Mouse (Mus musculus) layer of hippocampus, adult 2 months (tissue): Measurements from ENCODE around the gene Gm12184. TPM values are rescaled to one million over a fixed set of nuclear protein-coding genes. Genes with fewer than 3 reads are reported as not detected.

Source experiments
- DNase-seq, 2 experiments: peaks; one replicate each; pipeline ENCODE4 v3.0.0; 2022; ENCODE audit warnings: low spot score in 2 of 2
- H3K27ac ChIP-seq: fragments of 200-600 bp; 2 replicates; pipeline ENCODE4 v1.8.1; 2022
- H3K4me3 ChIP-seq: fragments of 200-600 bp; 2 replicates; pipeline ENCODE4 v1.8.1; 2022; ENCODE audit warnings: mild to moderate bottlenecking
- CTCF ChIP-seq: fragments of 200-600 bp; conservative IDR thresholded peaks from 2 replicates; pipeline ENCODE4 v1.8.1; 2022; ENCODE audit warnings: antibody characterized with exemption, mild to moderate bottlenecking, moderate library complexity
- total RNA-seq, 2 experiments: library from RNA; stranded (reverse); gene quantifications; 2 replicates each; pipeline ENCODE4 v1.2.3; 2021

The Gm12184 gene
- total RNA-seq, 2 experiments from 2014 or later: 0.79 to 1.3 TPM

GRCm38 (mm10) chr11:48782243-48782642 is 44.2 kb downstream of the Gm12184 start:
- no peak for DNase-seq
- TF ChIP-seq CTCF: peak; percentile 40
- H3K27ac ChIP-seq: no peak overlapping the region
- H3K4me3 ChIP-seq: no peak overlapping the region

DNA sequence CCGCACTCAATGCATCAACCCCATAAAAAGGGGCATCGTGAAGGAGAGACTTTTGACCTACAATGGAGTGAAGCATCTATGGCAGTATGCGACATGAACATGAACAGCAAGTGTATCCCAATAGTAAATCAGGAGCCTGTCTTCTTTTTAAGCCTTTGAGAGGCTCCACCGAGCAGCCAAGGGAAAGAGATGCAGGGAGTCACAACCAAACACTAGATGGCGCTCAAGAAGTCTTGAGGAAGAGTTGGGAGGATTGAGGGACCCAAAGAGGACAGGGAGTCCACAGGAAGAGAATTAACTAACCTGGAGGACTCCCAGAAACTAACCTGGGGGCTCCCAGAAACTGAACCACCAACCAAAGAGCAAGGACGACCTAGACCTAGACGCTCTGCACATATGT is 47.0 kb downstream of the Gm12184 start:
- no peak overlapping the region for H3K4me3 ChIP-seq
- TF ChIP-seq CTCF: peak; percentile 79
- DNase-seq: peak; percentile 35 to 39
- no peak overlapping the region for H3K27ac ChIP-seq

DNA sequence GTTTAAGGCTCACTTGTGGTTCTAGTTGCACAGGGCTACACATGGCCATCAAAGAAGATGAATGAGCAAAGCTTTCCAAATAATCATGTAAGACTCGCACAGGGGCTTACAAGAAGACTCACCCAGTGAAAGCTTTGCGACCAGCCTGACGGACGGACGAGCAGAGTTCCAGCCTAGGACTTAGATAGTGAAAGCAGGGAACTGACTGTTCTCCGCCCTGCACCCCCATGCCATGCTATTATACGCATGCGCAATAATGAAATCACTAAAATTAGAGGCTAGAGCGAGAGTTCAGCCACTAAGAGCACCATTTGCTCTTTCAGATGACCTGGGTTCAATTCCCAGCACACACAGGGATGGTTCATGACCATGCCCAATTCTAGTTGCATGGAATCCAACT is 49.2 kb downstream of the Gm12184 start:
- no peak overlapping the region for H3K4me3 ChIP-seq
- no peak overlapping the region for H3K27ac ChIP-seq
- no peak for DNase-seq
- no peak for TF ChIP-seq CTCF

DNA sequence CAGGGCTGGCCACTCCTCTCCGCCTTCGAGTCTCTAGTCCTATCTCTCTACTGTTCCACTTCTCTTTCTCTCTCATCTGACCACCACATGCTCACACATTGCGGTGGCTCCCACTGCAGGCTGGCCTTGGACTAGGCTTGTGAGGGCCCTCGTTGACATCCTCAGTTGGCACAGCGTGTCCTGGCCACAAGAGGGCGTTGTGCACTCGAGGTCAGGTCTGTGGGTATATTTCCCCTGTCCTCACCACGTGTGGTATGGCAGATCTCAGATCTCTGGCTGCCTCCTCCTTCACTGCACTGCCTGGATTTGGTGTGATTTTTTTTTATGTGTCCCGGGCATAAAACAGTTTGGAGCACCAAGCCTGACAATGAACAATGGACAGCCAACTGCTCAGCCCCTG is 49.8 kb downstream of the Gm12184 start:
- DNase-seq: no peak
- H3K4me3 ChIP-seq: no peak overlapping the region
- no peak overlapping the region for H3K27ac ChIP-seq
- peak; percentile 50 for TF ChIP-seq CTCF

- H3K27ac ChIP-seq: no peak overlapping the region
- peak; percentile 78 for TF ChIP-seq CTCF
- H3K4me3 ChIP-seq: no peak overlapping the region
- DNase-seq: peak; percentile 50 to 62
Measured at GRCm38 (mm10) chr11:48775483-48775882, 51.0 kb downstream of the Gm12184 start.

Other genes with a start within 250 kb of the Gm12184 start
- 100 to 1,000 TPM; 226 to 240 TPM for gene Rack1, start 26.3 kb downstream of the Gm12184 start, total RNA-seq
- 10 to 100 TPM; 56.8 to 61.5 TPM for gene Trim41, start 9.3 kb downstream of the Gm12184 start, total RNA-seq
- 1 to 10 TPM; 2.6 to 2.8 TPM for gene Trim7, start 515 bp downstream of the Gm12184 start, total RNA-seq
- gene Irgm1, start 45.0 kb upstream of the Gm12184 start, total RNA-seq: 1 to 10 TPM; 3.6 to 4.3 TPM
- under 1 TPM; 0.12 to 0.38 TPM for gene Gm5431, start 75.6 kb upstream of the Gm12184 start, total RNA-seq
- 1 to 10 TPM; 1.2 to 1.3 TPM for gene Psme2b, start 119.5 kb upstream of the Gm12184 start, total RNA-seq
- not detected for gene Olfr56, start 152.2 kb upstream of the Gm12184 start, total RNA-seq
- gene 9930111J21Rik1, start 152.7 kb upstream of the Gm12184 start, total RNA-seq: 1 to 10 TPM in 1 of 2 experiments, under 1 TPM in 1; 0.91 to 1.8 TPM
- gene Gm12185, start 165.6 kb upstream of the Gm12184 start, total RNA-seq: under 1 TPM; 0.13 to 0.25 TPM
- gene Tgtp1, start 167.5 kb upstream of the Gm12184 start, total RNA-seq: under 1 TPM; 0.27 to 0.54 TPM
- gene 9930111J21Rik2, start 224.6 kb upstream of the Gm12184 start, total RNA-seq: 1 to 10 TPM; 1.0 to 2.0 TPM
- gene Tgtp2, start 237.6 kb upstream of the Gm12184 start, total RNA-seq: under 1 TPM in 1 of 2 experiments, not detected in 1; 0.59 TPM
- gene Ifi47, start 249.9 kb upstream of the Gm12184 start, total RNA-seq: under 1 TPM; 0.41 to 0.56 TPM